Mouse (Mus musculus): ENCODE results near the gene Nfatc2. TPM values are rescaled to one million over a fixed set of nuclear protein-coding genes. Genes with fewer than 3 reads are reported as not detected.

Nfatc2 gene
- polyA plus RNA-seq, 1 experiment from 2014 or later = 1.6 TPM

- Histone ChIP-seq H3K27ac (ENCODE audit: low read length) (no peak overlapping the region), H3K4me3 (ENCODE audit: low read length) (no peak overlapping the region), H3K9me3 (ENCODE audit: control insufficient read depth, low read length) (no peaks in the 10 kb centered on the region), H3K27me3 (ENCODE audit: control insufficient read depth, insufficient read depth, low read depth, low read length) (no peaks in the 10 kb centered on the region), H3K4me2 (ENCODE audit: low read depth, low read length) (0 out of 2 replicates have a peak overlapping the region, but pooled peaks have one; percentile 22), H3K36me3 (ENCODE audit: control insufficient read depth, insufficient read depth, low read length) (no peaks in the 10 kb centered on the region), H3K9ac (ENCODE audit: low read length) (no peak overlapping the region), H3K4me1 (replicated peaks; ENCODE audit: control insufficient read depth, insufficient read depth, low read length) (peaks cover 15% of the 10 kb centered on the region)
- 38% methylated on average over 13 of the region's 13 CpGs for WGBS
- ATAC-seq (ENCODE audit: low read depth) = peak; percentile 59; the same call in 1 of the 2 replicates
Observed at GRCm38 (mm10) chr2:168613092-168613880, 11.8 kb upstream of the Nfatc2 start.

DNA sequence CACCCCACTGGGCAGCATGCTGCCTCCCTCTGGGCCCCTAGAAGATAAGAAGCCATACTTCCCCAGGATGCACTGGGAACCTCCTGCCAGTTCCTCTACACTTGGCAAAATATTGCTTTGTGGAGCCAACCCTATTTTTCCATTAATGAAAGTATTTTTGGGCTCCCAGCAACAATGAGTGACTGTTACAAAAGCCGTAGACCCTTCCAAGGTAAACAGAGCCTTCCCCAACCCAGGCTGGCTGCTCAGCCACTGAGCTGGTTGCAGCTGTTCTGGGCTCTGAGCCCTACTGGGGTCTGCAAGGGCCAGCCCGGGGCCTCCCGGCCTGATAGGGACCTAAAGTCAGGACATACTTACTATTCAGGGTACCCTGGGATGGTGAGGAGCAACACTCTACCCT, 9.5 kb upstream of the Nfatc2 start:
- Histone ChIP-seq H3K9ac (ENCODE audit: low read length) (no peak overlapping the region), H3K4me1 (replicated peaks; ENCODE audit: control insufficient read depth, insufficient read depth, low read length) (peaks cover 15% of the 10 kb centered on the region), H3K4me2 (ENCODE audit: low read depth, low read length) (no peak overlapping the region), H3K36me3 (ENCODE audit: control insufficient read depth, insufficient read depth, low read length) (no peaks in the 10 kb centered on the region), H3K9me3 (ENCODE audit: control insufficient read depth, low read length) (no peaks in the 10 kb centered on the region), H3K27ac (ENCODE audit: low read length) (no peak overlapping the region), H3K27me3 (ENCODE audit: control insufficient read depth, insufficient read depth, low read depth, low read length) (no peaks in the 10 kb centered on the region), H3K4me3 (ENCODE audit: low read length) (no peak overlapping the region)
- WGBS = 52% methylated on average over 3 of the region's 3 CpGs
- no peak for ATAC-seq (ENCODE audit: low read depth)

DNA sequence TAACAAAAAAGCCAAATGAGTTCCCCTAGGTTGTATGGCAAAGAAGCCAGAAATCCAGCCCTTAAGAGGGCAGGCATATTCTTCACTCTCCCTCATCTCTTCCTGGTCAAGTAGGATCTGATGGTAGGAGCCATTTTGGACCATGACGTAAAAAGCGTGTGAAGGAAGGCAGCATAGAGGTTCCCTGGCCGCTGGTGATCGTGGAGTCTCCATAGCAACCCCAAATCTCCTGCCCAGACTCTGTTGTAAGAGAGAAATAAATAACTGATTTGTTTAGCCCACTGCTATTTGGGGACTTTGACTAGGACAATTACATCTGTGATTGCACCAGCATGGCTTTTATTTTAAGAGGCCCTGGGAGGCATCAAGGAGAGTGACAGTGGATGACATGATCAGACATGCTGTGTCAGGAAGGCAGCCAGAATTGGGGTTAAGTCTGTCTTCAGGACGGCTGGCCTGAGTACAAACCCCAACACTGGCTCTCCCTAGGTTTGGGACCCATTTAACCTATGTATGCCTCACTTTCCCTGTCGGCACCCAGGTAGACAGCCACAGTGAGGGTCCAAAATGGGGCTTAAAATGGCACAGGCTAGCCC, 8.3 kb upstream of the Nfatc2 start:
- no peaks in the 10 kb centered on the region for H3K36me3 ChIP-seq (ENCODE audit: control insufficient read depth, insufficient read depth, low read length)
- no peak overlapping the region for H3K4me2 ChIP-seq (ENCODE audit: low read depth, low read length)
- 72% methylated on average over 6 of the region's 6 CpGs for WGBS
- no peaks in the 10 kb centered on the region for H3K27me3 ChIP-seq (ENCODE audit: control insufficient read depth, insufficient read depth, low read depth, low read length)
- no peak overlapping the region for H3K9ac ChIP-seq (ENCODE audit: low read length)
- no peak overlapping the region for H3K4me3 ChIP-seq (ENCODE audit: low read length)
- no peak for ATAC-seq (ENCODE audit: low read depth)
- no peaks in the 10 kb centered on the region for H3K9me3 ChIP-seq (ENCODE audit: control insufficient read depth, low read length)
- H3K4me1 ChIP-seq (replicated peaks; ENCODE audit: control insufficient read depth, insufficient read depth, low read length) = peaks cover 15% of the 10 kb centered on the region
- no peak overlapping the region for H3K27ac ChIP-seq (ENCODE audit: low read length)

GRCm38 (mm10) chr2:168608125-168608564, 6.7 kb upstream of the Nfatc2 start:
- Histone ChIP-seq H3K4me2 (ENCODE audit: low read depth, low read length) (no peak overlapping the region), H3K27me3 (ENCODE audit: control insufficient read depth, insufficient read depth, low read depth, low read length) (no peaks in the 10 kb centered on the region), H3K4me3 (ENCODE audit: low read length) (no peak overlapping the region), H3K27ac (ENCODE audit: low read length) (no peak overlapping the region), H3K4me1 (replicated peaks; ENCODE audit: control insufficient read depth, insufficient read depth, low read length) (peaks cover 14% of the 10 kb centered on the region), H3K9ac (ENCODE audit: low read length) (no peak overlapping the region), H3K9me3 (ENCODE audit: control insufficient read depth, low read length) (no peaks in the 10 kb centered on the region), H3K36me3 (ENCODE audit: control insufficient read depth, insufficient read depth, low read length) (no peaks in the 10 kb centered on the region)
- 58% methylated on average over 9 of the region's 9 CpGs for WGBS
- ATAC-seq (ENCODE audit: low read depth) = no peak

DNA sequence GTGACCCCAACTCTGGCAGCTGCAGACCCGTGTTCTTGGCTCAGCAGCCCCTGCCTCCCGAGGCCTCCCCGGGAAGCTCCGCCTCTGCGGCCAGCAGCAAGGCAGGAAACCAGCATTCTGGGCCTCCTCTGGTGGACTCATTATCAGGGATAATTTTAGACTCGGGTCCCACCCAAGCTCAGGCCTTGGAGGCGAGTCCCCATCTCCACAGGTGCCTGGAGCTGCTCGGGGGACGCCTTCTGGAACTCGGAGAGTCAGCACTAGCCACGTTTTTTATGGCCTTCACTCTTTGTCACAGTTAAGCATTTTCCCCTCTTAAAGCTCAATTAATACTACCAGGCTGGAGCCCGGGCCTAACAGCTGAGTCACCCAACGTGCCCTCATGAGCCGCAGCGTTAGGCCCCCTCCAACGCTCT, 3.2 kb upstream of the Nfatc2 start:
- no peak overlapping the region for H3K9ac ChIP-seq (ENCODE audit: low read length)
- no peak for ATAC-seq (ENCODE audit: low read depth)
- H3K4me1 ChIP-seq (replicated peaks; ENCODE audit: control insufficient read depth, insufficient read depth, low read length) = peaks cover 30% of the 10 kb centered on the region
- no peaks in the 10 kb centered on the region for H3K9me3 ChIP-seq (ENCODE audit: control insufficient read depth, low read length)
- H3K4me2 ChIP-seq (ENCODE audit: low read depth, low read length) = no peak overlapping the region
- no peak overlapping the region for H3K4me3 ChIP-seq (ENCODE audit: low read length)
- H3K36me3 ChIP-seq (ENCODE audit: control insufficient read depth, insufficient read depth, low read length) = no peaks in the 10 kb centered on the region
- WGBS = 26% methylated on average over 16 of the region's 16 CpGs
- H3K27me3 ChIP-seq (ENCODE audit: control insufficient read depth, insufficient read depth, low read depth, low read length) = peaks cover 22% of the 10 kb centered on the region
- H3K27ac ChIP-seq (ENCODE audit: low read length) = no peak overlapping the region

- 14% methylated on average over 12 of the region's 12 CpGs for WGBS
- Histone ChIP-seq H3K4me1 (replicated peaks; ENCODE audit: control insufficient read depth, insufficient read depth, low read length) (peaks cover 30% of the 10 kb centered on the region), H3K9ac (ENCODE audit: low read length) (no peak overlapping the region), H3K4me3 (ENCODE audit: low read length) (no peak overlapping the region), H3K36me3 (ENCODE audit: control insufficient read depth, insufficient read depth, low read length) (no peaks in the 10 kb centered on the region), H3K27ac (ENCODE audit: low read length) (no peak overlapping the region), H3K27me3 (ENCODE audit: control insufficient read depth, insufficient read depth, low read depth, low read length) (peaks cover 25% of the 10 kb centered on the region), H3K4me2 (ENCODE audit: low read depth, low read length) (peak overlapping the region; percentile 77), H3K9me3 (ENCODE audit: control insufficient read depth, low read length) (no peaks in the 10 kb centered on the region)
- ATAC-seq (ENCODE audit: low read depth) = 0 out of 2 replicates have a peak, but pooled peaks have one; percentile 4
Observed at GRCm38 (mm10) chr2:168602387-168602741, 907 bp upstream of the Nfatc2 start.

GRCm38 (mm10) chr2:168600750-168601490, 537 bp downstream of the Nfatc2 start:
- WGBS = 3% methylated on average over 31 of the region's 32 CpGs
- H3K36me3 ChIP-seq (ENCODE audit: control insufficient read depth, insufficient read depth, low read length) = no peaks in the 10 kb centered on the region
- peak overlapping the region; percentile 45 for H3K4me3 ChIP-seq (ENCODE audit: low read length)
- H3K9ac ChIP-seq (ENCODE audit: low read length) = peak overlapping the region; percentile 49
- no peak overlapping the region for H3K27ac ChIP-seq (ENCODE audit: low read length)
- no peaks in the 10 kb centered on the region for H3K9me3 ChIP-seq (ENCODE audit: control insufficient read depth, low read length)
- H3K27me3 ChIP-seq (ENCODE audit: control insufficient read depth, insufficient read depth, low read depth, low read length) = peaks cover 25% of the 10 kb centered on the region
- ATAC-seq (ENCODE audit: low read depth) = no peak
- H3K4me2 ChIP-seq (ENCODE audit: low read depth, low read length) = peak overlapping the region; percentile 77
- H3K4me1 ChIP-seq (replicated peaks; ENCODE audit: control insufficient read depth, insufficient read depth, low read length) = peaks cover 30% of the 10 kb centered on the region

GRCm38 (mm10) chr2:168595693-168596092, 5.8 kb downstream of the Nfatc2 start:
- Histone ChIP-seq H3K4me3 (ENCODE audit: low read length) (no peak overlapping the region), H3K27ac (ENCODE audit: low read length) (no peak overlapping the region), H3K36me3 (ENCODE audit: control insufficient read depth, insufficient read depth, low read length) (no peaks in the 10 kb centered on the region), H3K4me2 (ENCODE audit: low read depth, low read length) (no peak overlapping the region), H3K9ac (ENCODE audit: low read length) (no peak overlapping the region), H3K4me1 (replicated peaks; ENCODE audit: control insufficient read depth, insufficient read depth, low read length) (peaks cover under 1% of the 10 kb centered on the region), H3K27me3 (ENCODE audit: control insufficient read depth, insufficient read depth, low read depth, low read length) (peaks cover 13% of the 10 kb centered on the region), H3K9me3 (ENCODE audit: control insufficient read depth, low read length) (no peaks in the 10 kb centered on the region)
- no peak for ATAC-seq (ENCODE audit: low read depth)
- 77% methylated on average over 7 of the region's 7 CpGs for WGBS

DNA sequence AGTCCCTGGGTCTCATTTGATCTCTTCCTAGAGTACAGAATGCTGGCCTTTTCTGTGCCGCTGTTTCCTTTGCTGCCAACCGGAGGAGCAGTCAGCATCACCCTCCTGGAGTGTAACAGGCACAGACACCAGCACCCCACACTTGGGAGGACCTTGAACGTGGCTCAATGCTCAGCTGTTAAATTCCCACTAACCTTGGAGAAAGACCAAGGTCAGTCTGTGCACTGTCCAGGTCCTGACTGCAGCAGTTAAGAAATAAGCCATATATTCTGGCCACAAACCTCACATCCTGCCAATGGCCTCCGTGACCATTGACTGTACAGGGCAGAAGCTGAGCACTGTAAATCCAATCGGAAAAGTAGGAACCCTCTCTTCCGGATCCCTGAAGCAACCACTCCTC, 7.8 kb downstream of the Nfatc2 start:
- Histone ChIP-seq H3K9ac (ENCODE audit: low read length) (no peak overlapping the region), H3K4me2 (ENCODE audit: low read depth, low read length) (no peak overlapping the region), H3K4me3 (ENCODE audit: low read length) (no peak overlapping the region), H3K27me3 (ENCODE audit: control insufficient read depth, insufficient read depth, low read depth, low read length) (peaks cover 17% of the 10 kb centered on the region), H3K27ac (ENCODE audit: low read length) (no peak overlapping the region), H3K4me1 (replicated peaks; ENCODE audit: control insufficient read depth, insufficient read depth, low read length) (peaks cover 3% of the 10 kb centered on the region), H3K9me3 (ENCODE audit: control insufficient read depth, low read length) (no peaks in the 10 kb centered on the region), H3K36me3 (ENCODE audit: control insufficient read depth, insufficient read depth, low read length) (no peaks in the 10 kb centered on the region)
- WGBS = 75% methylated on average over 6 of the region's 6 CpGs
- ATAC-seq (ENCODE audit: low read depth) = no peak
